Mouse (Mus musculus) myocyte (in vitro differentiated cells): Measurements from ENCODE around the gene Hoxd8.

Experiments used
- CEBPB ChIP-seq: IDR thresholded peaks from 2 replicates; pipeline ENCODE4 v1.6.1; 2011; ENCODE audit warnings: mild to moderate bottlenecking, moderate library complexity; ENCODE audit not compliant: poor library complexity, insufficient read depth, severe bottlenecking
- E2F4 ChIP-seq: IDR thresholded peaks from one replicate; pipeline ENCODE4 v1.6.1; 2011; ENCODE audit warnings: mild to moderate bottlenecking, control low read depth, moderate library complexity; ENCODE audit not compliant: insufficient read depth
- MAX ChIP-seq: IDR thresholded peaks from one replicate; pipeline ENCODE4 v1.6.1; 2011; ENCODE audit warnings: low read depth, mild to moderate bottlenecking, control low read depth
- MYOD1 ChIP-seq, 3 experiments: IDR thresholded peaks; one replicate each; pipeline ENCODE4 v1.6.1; 2011; ENCODE audit warnings: control low read depth in 2 of 3, low read depth in 2 of 3, mild to moderate bottlenecking in 2 of 3, moderate library complexity in 1 of 3; ENCODE audit not compliant: insufficient read length in 2 of 3, control insufficient read depth in 1 of 3
- MYOG ChIP-seq, 3 experiments: IDR thresholded peaks; one replicate each; pipeline ENCODE4 v1.6.1; 2011; ENCODE audit warnings: control low read depth in 2 of 3, low read depth in 2 of 3, mild to moderate bottlenecking in 2 of 3; ENCODE audit not compliant: insufficient read length in 2 of 3, control insufficient read depth in 1 of 3, insufficient read depth in 1 of 3
- POLR2A ChIP-seq: IDR thresholded peaks from one replicate; pipeline ENCODE4 v1.6.1; 2011; ENCODE audit warnings: low read depth, mild to moderate bottlenecking, control low read depth, moderate library complexity; ENCODE audit not compliant: insufficient read length
- POLR2AphosphoS2 ChIP-seq: IDR thresholded peaks from one replicate; pipeline ENCODE4 v1.6.1; 2011; ENCODE audit warnings: low read depth, control low read depth; ENCODE audit not compliant: insufficient read length
- REST ChIP-seq: IDR thresholded peaks from one replicate; pipeline ENCODE4 v1.6.1; 2011; ENCODE audit warnings: mild to moderate bottlenecking, control low read depth, moderate library complexity; ENCODE audit not compliant: insufficient read depth, insufficient read length
- SRF ChIP-seq: IDR thresholded peaks from one replicate; pipeline ENCODE4 v1.6.1; 2011; ENCODE audit warnings: low read depth; ENCODE audit not compliant: control insufficient read depth, insufficient read length
- TCF12 ChIP-seq: IDR thresholded peaks from one replicate; pipeline ENCODE4 v1.6.1; 2011; ENCODE audit warnings: mild to moderate bottlenecking, control low read depth; ENCODE audit not compliant: poor library complexity, insufficient read depth, severe bottlenecking
- TCF3 ChIP-seq: IDR thresholded peaks from one replicate; pipeline ENCODE4 v1.6.1; 2011; ENCODE audit warnings: low read depth, control low read depth; ENCODE audit not compliant: insufficient read length
- USF1 ChIP-seq: IDR thresholded peaks from one replicate; pipeline ENCODE4 v1.6.1; 2011; ENCODE audit warnings: low read depth, mild to moderate bottlenecking, control low read depth, moderate library complexity

DNA sequence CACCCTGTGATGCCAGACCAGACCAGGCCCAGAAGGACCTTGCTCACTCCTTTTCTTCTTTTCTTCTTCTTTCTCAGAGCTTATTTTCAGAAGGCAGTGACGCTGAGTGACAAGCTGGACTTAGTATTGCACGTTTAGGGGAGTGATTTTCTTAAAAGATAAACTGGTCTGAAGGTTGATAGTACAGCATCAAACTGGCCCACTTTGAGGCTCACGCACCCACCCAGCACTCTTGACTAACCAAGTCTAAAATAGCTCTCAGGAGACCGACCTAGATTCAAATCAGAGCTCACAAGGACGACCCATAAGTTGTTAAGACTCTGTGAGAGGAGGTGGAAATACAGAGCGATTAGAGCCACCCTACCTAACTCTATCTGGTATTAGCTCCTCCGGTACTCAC lies 38.0 kb upstream of the Hoxd8 start:
- TF ChIP-seq E2F4, result no peak
- TF ChIP-seq MYOD1 (IDR thresholded peaks at IDR 0.05; ENCODE audit: control insufficient read depth in 1 of 3, insufficient read length in 2 of 3, low read depth in 2 of 3), result no peak
- TF ChIP-seq CEBPB, result no peak
- no peak for TF ChIP-seq MYOG (IDR thresholded peaks at IDR 0.05; ENCODE audit: control insufficient read depth in 1 of 3, insufficient read depth in 1 of 3, insufficient read length in 2 of 3, low read depth in 2 of 3)
- TF ChIP-seq POLR2A, result no peak
- no peak for TF ChIP-seq USF1
- no peak for TF ChIP-seq MAX
- no peak for TF ChIP-seq TCF12
- TF ChIP-seq POLR2AphosphoS2, result no peak
- TF ChIP-seq SRF, result no peak
- no peak for TF ChIP-seq REST
- TF ChIP-seq TCF3, result no peak
